Mouse (Mus musculus) stomach, embryonic 15.5 days (tissue): ENCODE measurements around the gene Dtx3l. TPM values are rescaled to one million over a fixed set of nuclear protein-coding genes. Genes with fewer than 3 reads are reported as not detected.
"Not testable (repeated sequence)": the region's sequence is repeated elsewhere in the genome, so short reads cannot be mapped to it uniquely, and the experiment has no call there.

Source experiments
- ATAC-seq: fragments of 200-750 bp; cut with Nextera tagmentation; 2 replicates; pipeline ENCODE4 v1.8.0; 2017; ENCODE audit warnings: low read depth, moderate number of reproducible peaks, moderate TSS enrichment; ENCODE audit not compliant: insufficient read depth, low FRiP score
- H3K27ac ChIP-seq: fragments of 300-500 bp; sonication (generic); 2 replicates; pipeline ENCODE4 v1.5.1; 2015; ENCODE audit warnings: mild to moderate bottlenecking, inconsistent platforms
- H3K27me3 ChIP-seq: fragments of 300-500 bp; sonication (generic); replicated peaks from 2 replicates; pipeline ENCODE4 v1.6.1; 2015; ENCODE audit warnings: inconsistent platforms
- H3K36me3 ChIP-seq: fragments of 300-500 bp; sonication (generic); 2 replicates; pipeline ENCODE4 v1.6.1; 2015; ENCODE audit warnings: inconsistent platforms
- H3K4me1 ChIP-seq: fragments of 300-500 bp; sonication (generic); 2 replicates; pipeline ENCODE4 v1.6.1; 2015; ENCODE audit warnings: inconsistent platforms
- H3K4me2 ChIP-seq: fragments of 300-500 bp; sonication (generic); 2 replicates; pipeline ENCODE4 v1.6.1; 2015; ENCODE audit warnings: mild to moderate bottlenecking, inconsistent platforms
- H3K4me3 ChIP-seq: fragments of 300-500 bp; sonication (generic); replicated peaks from 2 replicates; pipeline ENCODE4 v1.5.1; 2015; ENCODE audit warnings: inconsistent platforms
- H3K9ac ChIP-seq: fragments of 300-500 bp; sonication (generic); 2 replicates; pipeline ENCODE4 v1.6.1; 2015; ENCODE audit warnings: inconsistent platforms
- H3K9me3 ChIP-seq: fragments of 300-500 bp; sonication (generic); 2 replicates; pipeline ENCODE4 v1.6.1; 2016; ENCODE audit warnings: inconsistent platforms
- WGBS: fragments of 180-500 bp; shearing (Covaris S2); methylation state at CpG from one replicate; pipeline ENCODE4 v1.1.7; 2015; 5-methylcytosine and 5-hydroxymethylcytosine counted together
- polyA plus RNA-seq: library from polyadenylated mRNA; unstranded; fragments of >200 nt; fragmentation: Nextera tagmentation; extraction: Ambion mirVana; gene quantifications from 2 replicates; pipeline ENCODE4 v1.2.1, GENCODE M21; 2015

Dtx3l gene
- polyA plus RNA-seq, 1 experiment from 2014 or later: 6.8 TPM

GRCm38 (mm10) chr16:35904121-35904736 lies 34.7 kb downstream of the Dtx3l start:
- H3K27me3 ChIP-seq: no peaks in the 10 kb centered on the region
- H3K9me3 ChIP-seq: no peaks in the 10 kb centered on the region
- H3K36me3 ChIP-seq: no peaks in the 10 kb centered on the region
- no peak overlapping the region for H3K27ac ChIP-seq
- no peaks in the 10 kb centered on the region for H3K4me1 ChIP-seq
- no peak overlapping the region for H3K4me3 ChIP-seq
- H3K9ac ChIP-seq: no peak overlapping the region
- H3K4me2 ChIP-seq: no peak overlapping the region
- 72% methylated on average over 4 of the region's 4 CpGs for WGBS
- no peak for ATAC-seq

DNA sequence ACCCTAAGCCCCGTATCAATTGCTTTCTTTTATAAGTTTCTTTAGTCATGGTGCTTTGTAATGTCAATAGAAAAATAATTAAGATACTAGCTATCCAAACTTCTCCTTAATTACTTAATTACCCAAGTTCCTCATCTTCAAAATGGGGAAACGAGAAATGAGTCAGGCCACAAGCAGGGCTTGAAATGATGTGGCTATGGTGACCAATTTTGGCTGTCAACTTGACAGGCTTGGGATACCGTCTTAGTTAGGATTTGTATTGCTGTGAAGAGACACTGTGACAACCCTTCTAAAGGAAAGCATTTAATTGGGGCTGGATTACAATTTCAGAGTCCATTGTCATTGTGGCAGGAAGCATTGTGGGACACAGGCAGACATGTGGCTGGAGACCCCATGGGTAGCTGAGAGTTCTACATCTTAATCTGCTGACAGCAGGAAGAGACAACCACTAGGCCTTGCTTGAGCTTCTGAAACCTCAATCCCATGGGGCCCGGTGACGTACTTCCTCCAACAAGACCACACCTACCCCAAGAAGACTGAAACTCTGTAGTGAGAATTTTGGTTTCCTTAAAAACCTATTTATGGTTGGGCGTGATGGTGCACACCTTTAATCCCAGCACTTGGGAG lies 35.8 kb downstream of the Dtx3l start:
- WGBS: 84% methylated on average over 6 of the region's 6 CpGs
- ATAC-seq: no peak
- Histone ChIP-seq H3K4me3 (no peak overlapping the region), H3K36me3 (no peaks in the 10 kb centered on the region), H3K9me3 (no peaks in the 10 kb centered on the region), H3K27me3 (no peaks in the 10 kb centered on the region), H3K4me1 (no peaks in the 10 kb centered on the region), H3K4me2 (no peak overlapping the region), H3K27ac (no peak overlapping the region), H3K9ac (no peak overlapping the region)

- Histone ChIP-seq H3K36me3 (no peaks in the 10 kb centered on the region), H3K4me1 (no peaks in the 10 kb centered on the region), H3K27ac (no peak overlapping the region), H3K4me2 (no peak overlapping the region), H3K27me3 (no peaks in the 10 kb centered on the region), H3K9me3 (no peaks in the 10 kb centered on the region), H3K4me3 (no peak overlapping the region), H3K9ac (no peak overlapping the region)
- WGBS: 67% methylated on average over 3 of the region's 3 CpGs
- no peak for ATAC-seq
Measured at GRCm38 (mm10) chr16:35900541-35900940, 38.4 kb downstream of the Dtx3l start.

- no peaks in the 10 kb centered on the region for H3K9me3 ChIP-seq
- H3K27ac ChIP-seq: no peak overlapping the region
- no peaks in the 10 kb centered on the region for H3K36me3 ChIP-seq
- H3K4me1 ChIP-seq: no peaks in the 10 kb centered on the region
- no peaks in the 10 kb centered on the region for H3K27me3 ChIP-seq
- H3K9ac ChIP-seq: no peak overlapping the region
- H3K4me3 ChIP-seq: no peak overlapping the region
- ATAC-seq: no peak
- WGBS: 35% methylated on average over 6 of the region's 6 CpGs
- no peak overlapping the region for H3K4me2 ChIP-seq
Measured at GRCm38 (mm10) chr16:35894997-35895396, 44.0 kb downstream of the Dtx3l start.

DNA sequence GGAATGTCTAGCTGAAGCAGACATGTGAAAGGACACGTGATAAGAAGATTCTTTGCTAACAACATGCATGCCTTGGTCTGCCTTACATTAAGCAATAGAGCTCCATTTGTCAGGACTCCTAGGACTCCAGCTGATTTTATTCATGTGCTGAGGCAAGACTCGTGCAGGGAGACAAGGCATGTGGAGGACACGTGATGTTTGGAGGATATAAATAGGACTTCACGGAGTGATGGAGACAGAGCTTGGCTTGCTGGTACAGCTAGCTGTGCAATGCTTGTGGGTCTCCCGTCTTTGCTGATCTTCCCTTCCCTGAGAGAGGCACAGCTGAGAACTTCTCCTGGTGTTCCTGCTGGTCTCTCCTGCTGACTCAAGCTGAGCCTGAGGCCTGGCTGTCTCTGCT lies 47.3 kb downstream of the Dtx3l start:
- ATAC-seq, H3K9me3 ChIP-seq, H3K36me3 ChIP-seq, H3K9ac ChIP-seq, H3K4me3 ChIP-seq, H3K27me3 ChIP-seq, H3K4me1 ChIP-seq, H3K4me2 ChIP-seq, H3K27ac ChIP-seq: not testable (repeated sequence)
- 70% methylated on average over 5 of the region's 5 CpGs for WGBS

DNA sequence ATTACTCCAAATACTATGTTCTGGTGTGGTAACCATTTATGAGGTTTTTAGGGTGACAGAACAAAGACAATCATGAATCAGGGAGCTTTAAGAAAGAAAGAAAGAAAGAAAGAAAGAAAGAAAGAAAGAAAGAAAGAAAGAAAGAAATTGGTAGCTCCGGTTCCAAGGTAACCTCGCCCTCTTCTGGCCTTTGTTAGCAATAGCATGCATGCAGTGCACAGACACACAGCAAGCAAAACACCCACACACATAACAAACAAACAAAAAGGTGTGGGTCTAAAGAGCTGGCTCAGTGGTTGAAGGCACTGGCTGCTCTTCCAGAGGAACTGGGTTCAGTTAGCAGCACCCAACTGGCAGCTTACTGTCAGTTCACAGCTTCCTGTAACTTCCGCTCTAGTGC lies 48.3 kb downstream of the Dtx3l start:
- no peak overlapping the region for H3K4me2 ChIP-seq

DNA sequence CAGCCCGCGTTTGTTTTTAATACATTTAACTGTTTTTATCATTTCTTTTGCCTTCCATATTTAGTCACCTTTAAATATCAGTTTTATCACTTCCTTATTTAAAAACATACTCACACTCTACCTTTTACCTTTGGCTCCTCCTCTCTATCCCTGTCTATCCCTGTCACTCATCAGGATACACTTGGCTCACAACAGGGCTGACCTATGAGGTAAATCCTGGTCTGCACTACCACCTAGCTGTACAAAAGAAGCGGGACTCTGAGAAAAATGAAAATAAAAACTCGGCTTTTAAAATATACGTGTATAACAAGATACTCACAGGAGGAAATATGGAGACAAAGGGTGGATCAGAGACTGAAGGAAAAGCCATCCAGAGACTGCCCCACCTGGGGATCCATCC lies 50.0 kb downstream of the Dtx3l start:
- no peak overlapping the region for H3K4me2 ChIP-seq
- no peaks in the 10 kb centered on the region for H3K36me3 ChIP-seq
- H3K4me3 ChIP-seq: no peak overlapping the region
- no peak overlapping the region for H3K9ac ChIP-seq
- H3K27me3 ChIP-seq: no peaks in the 10 kb centered on the region
- no peak for ATAC-seq
- 88% methylated on average over 5 of the region's 5 CpGs for whole genome bisulfite sequencing
- no peaks in the 10 kb centered on the region for H3K9me3 ChIP-seq
- H3K27ac ChIP-seq: no peak overlapping the region
- no peaks in the 10 kb centered on the region for H3K4me1 ChIP-seq

More for the DNA sequence above, 48.3 kb downstream of the Dtx3l start:
- 79% methylated on average over 3 of the region's 3 CpGs for WGBS
- no peak overlapping the region for H3K27ac ChIP-seq
- no peaks in the 10 kb centered on the region for H3K4me1 ChIP-seq
- ATAC-seq: no peak
- no peaks in the 10 kb centered on the region for H3K36me3 ChIP-seq
- no peaks in the 10 kb centered on the region for H3K9me3 ChIP-seq
- no peaks in the 10 kb centered on the region for H3K27me3 ChIP-seq
- H3K4me3 ChIP-seq: no peak overlapping the region
- no peak overlapping the region for H3K9ac ChIP-seq

DNA sequence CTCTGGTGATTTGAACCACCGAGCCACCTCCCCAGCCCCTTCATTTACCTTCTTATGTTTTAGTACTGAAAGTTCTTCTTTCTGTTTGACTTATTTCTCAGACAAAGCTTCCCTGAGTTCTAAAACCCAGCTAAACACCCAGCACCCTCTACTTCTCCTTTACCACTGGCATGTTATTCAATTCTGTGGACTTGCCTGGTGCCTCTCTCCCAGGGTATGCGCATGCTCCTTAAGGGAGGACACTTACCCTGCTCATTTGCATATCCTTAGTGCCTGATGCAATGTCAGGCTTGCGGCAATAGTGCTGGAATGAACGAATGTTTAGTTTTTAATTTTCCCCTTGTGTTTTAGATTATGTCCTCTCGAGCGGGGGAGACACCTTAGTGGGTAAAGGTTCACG lies 50.8 kb downstream of the Dtx3l start:
- 78% methylated on average over 7 of the region's 7 CpGs for WGBS
- H3K4me3 ChIP-seq: no peak overlapping the region
- no peak overlapping the region for H3K27ac ChIP-seq
- no peaks in the 10 kb centered on the region for H3K9me3 ChIP-seq
- no peaks in the 10 kb centered on the region for H3K4me1 ChIP-seq
- no peak for ATAC-seq
- H3K36me3 ChIP-seq: no peaks in the 10 kb centered on the region
- no peaks in the 10 kb centered on the region for H3K27me3 ChIP-seq
- H3K4me2 ChIP-seq: no peak overlapping the region
- no peak overlapping the region for H3K9ac ChIP-seq

Other genes starting within 250 kb of the Dtx3l start
- gene Dirc2, start 169.8 kb downstream of the Dtx3l start, polyA plus RNA-seq: 12.5 and 13.5 TPM in 2 replicates
- 13.8 and 15.2 TPM in 2 replicates for gene Hspbap1, start 168.8 kb downstream of the Dtx3l start, polyA plus RNA-seq
- gene Parp14, start 67.6 kb downstream of the Dtx3l start, polyA plus RNA-seq: 1.8 and 2.3 TPM in 2 replicates
- gene Parp9, start 681 bp downstream of the Dtx3l start, polyA plus RNA-seq: 9.7 and 10.0 TPM in 2 replicates
- 33.3 and 35.9 TPM in 2 replicates for gene Kpna1, start 39.6 kb upstream of the Dtx3l start, polyA plus RNA-seq
- gene Wdr5b, start 102.0 kb upstream of the Dtx3l start, polyA plus RNA-seq: 8.5 and 9.1 TPM in 2 replicates
- 415 and 423 TPM in 2 replicates for gene Fam162a, start 132.4 kb upstream of the Dtx3l start, polyA plus RNA-seq
- gene Ccdc58, start 132.5 kb upstream of the Dtx3l start, polyA plus RNA-seq: 99.7 and 101 TPM in 2 replicates
- gene Csta1, start 192.1 kb upstream of the Dtx3l start, polyA plus RNA-seq: 4.0 and 11.8 TPM in 2 replicates
- gene Stfa2l1, start 217.7 kb upstream of the Dtx3l start, polyA plus RNA-seq: 13.8 and 17.6 TPM in 2 replicates
- 38.5 and 45.8 TPM in 2 replicates for gene Gm5483, start 245.1 kb upstream of the Dtx3l start, polyA plus RNA-seq